Mouse (Mus musculus) heart, postnatal 0 days (tissue): ENCODE measurements at regions not wholly inside any gene's neighbourhood (a gene's known extent, or its start where the extent isn't known, plus 50 kb on each side); places are given as distances from the start of the nearest gene placed in this dataset.

Source experiments
- ATAC-seq: fragments of 200-750 bp; cut with Nextera tagmentation; 2 replicates; pipeline ENCODE4 v1.8.0; 2017; ENCODE audit warnings: low read depth, moderate number of reproducible peaks, moderate library complexity; ENCODE audit not compliant: insufficient read depth
- DNase-seq: peaks from one replicate; pipeline ENCODE4 v3.0.0-alpha.2; 2016; ENCODE audit warnings: low spot score
- H3K27ac ChIP-seq: fragments of 300-500 bp; sonication (generic); 2 replicates; pipeline ENCODE4 v1.5.1; 2014; ENCODE audit warnings: low read depth, mild to moderate bottlenecking
- H3K27me3 ChIP-seq: fragments of 300-500 bp; sonication (generic); 2 replicates; pipeline ENCODE4 v1.6.1; 2014; ENCODE audit warnings: low read length, mixed read lengths; ENCODE audit not compliant: control insufficient read depth, insufficient read depth
- H3K36me3 ChIP-seq: fragments of 300-500 bp; sonication (generic); replicated peaks from 2 replicates; pipeline ENCODE4 v1.6.1; 2014; ENCODE audit warnings: low read length, mixed read lengths; ENCODE audit not compliant: control insufficient read depth, insufficient read depth
- H3K4me1 ChIP-seq: fragments of 300-500 bp; sonication (generic); 2 replicates; pipeline ENCODE4 v1.6.1; 2014; ENCODE audit warnings: antibody characterized with exemption; ENCODE audit not compliant: control insufficient read depth, insufficient read depth
- H3K4me2 ChIP-seq: fragments of 300-500 bp; sonication (generic); 2 replicates; pipeline ENCODE4 v1.6.1; 2014; ENCODE audit warnings: low read depth, mild to moderate bottlenecking, low read length, moderate library complexity
- H3K4me3 ChIP-seq: fragments of 300-500 bp; sonication (generic); 2 replicates; pipeline ENCODE4 v1.5.1; 2014; ENCODE audit warnings: low read depth, low read length
- H3K9ac ChIP-seq: fragments of 300-500 bp; sonication (generic); replicated peaks from 2 replicates; pipeline ENCODE4 v1.6.1; 2014; ENCODE audit warnings: low read depth, low read length, mixed read lengths
- H3K9me3 ChIP-seq: fragments of 300-500 bp; sonication (generic); replicated peaks from 2 replicates; pipeline ENCODE4 v1.6.1; 2016; ENCODE audit warnings: low read length; ENCODE audit not compliant: control insufficient read depth
- CTCF ChIP-seq: IDR thresholded peaks from 2 replicates; pipeline ENCODE4 v1.5.1; 2016; ENCODE audit warnings: antibody characterized with exemption, control low read depth, low read depth
- EP300 ChIP-seq: IDR thresholded peaks from 2 replicates; pipeline ENCODE4 v1.6.1; 2016; ENCODE audit warnings: antibody characterized with exemption, low read depth
- WGBS: fragments of 180-500 bp; shearing (Covaris S2); extraction: QIAGEN DNeasy Blood & Tissue Kit; methylation state at CpG from one replicate; pipeline ENCODE4 v1.1.7; 2014; 5-methylcytosine and 5-hydroxymethylcytosine counted together

- Histone ChIP-seq H3K27me3 (no peaks in the 10 kb centered on the region), H3K4me1 (no peaks in the 10 kb centered on the region), H3K9ac (no peak overlapping the region), H3K4me3 (no peak overlapping the region), H3K27ac (no peak overlapping the region), H3K36me3 (no peaks in the 10 kb centered on the region), H3K4me2 (no peak overlapping the region), H3K9me3 (no peaks in the 10 kb centered on the region)
- ATAC-seq: no peak
- 48% methylated on average over 1 of the region's 1 CpGs for WGBS
- TF ChIP-seq CTCF (no peak), EP300 (no peak)
- no peak for DNase-seq
These were observed 110.2 kb upstream of the Gm12695 start for GRCm38 (mm10) chr4:96895223-96895622.

DNA sequence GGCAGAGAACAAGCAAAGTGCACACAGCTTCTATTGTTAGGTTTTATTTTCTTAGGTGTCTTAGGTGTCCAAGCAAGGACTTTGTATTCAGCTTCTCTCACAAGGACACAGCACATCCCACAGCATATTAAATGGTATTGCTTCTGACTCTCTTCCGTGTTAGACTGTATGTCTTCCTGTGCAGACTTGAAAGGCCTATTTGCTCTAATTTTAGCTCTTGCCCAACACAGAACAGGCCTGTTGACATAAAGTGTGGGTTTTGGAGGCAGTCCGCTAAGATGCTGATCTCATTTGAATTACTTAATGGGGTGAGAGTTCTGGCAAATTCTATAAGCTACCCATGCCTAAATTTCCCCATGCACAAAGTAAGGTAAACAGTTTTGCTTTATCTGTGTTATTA lies 96.1 kb upstream of the Gm12695 start:
- no peaks in the 10 kb centered on the region for H3K4me1 ChIP-seq
- H3K9me3 ChIP-seq: no peaks in the 10 kb centered on the region
- ATAC-seq: no peak
- no peaks in the 10 kb centered on the region for H3K36me3 ChIP-seq
- WGBS: 57% methylated on average over 2 of the region's 2 CpGs
- H3K27me3 ChIP-seq: no peaks in the 10 kb centered on the region
- no peak overlapping the region for H3K4me2 ChIP-seq
- TF ChIP-seq CTCF (no peak), EP300 (no peak)
- no peak for DNase-seq
- no peak overlapping the region for H3K27ac ChIP-seq
- no peak overlapping the region for H3K4me3 ChIP-seq
- H3K9ac ChIP-seq: no peak overlapping the region

GRCm38 (mm10) chr4:96878016-96878415 lies 93.0 kb upstream of the Gm12695 start:
- Histone ChIP-seq H3K9me3 (no peaks in the 10 kb centered on the region), H3K27ac (no peak overlapping the region), H3K4me3 (no peak overlapping the region), H3K27me3 (no peaks in the 10 kb centered on the region), H3K4me2 (no peak overlapping the region), H3K36me3 (no peaks in the 10 kb centered on the region), H3K4me1 (no peaks in the 10 kb centered on the region), H3K9ac (no peak overlapping the region)
- ATAC-seq (no peak), DNase-seq (no peak)
- 68% methylated on average over 1 of the region's 1 CpGs for WGBS
- TF ChIP-seq EP300: no peak
- no peak for TF ChIP-seq CTCF

GRCm38 (mm10) chr4:96874644-96875043 lies 89.7 kb upstream of the Gm12695 start:
- H3K27me3 ChIP-seq: no peaks in the 10 kb centered on the region
- H3K27ac ChIP-seq: no peak overlapping the region
- no peak overlapping the region for H3K9ac ChIP-seq
- H3K36me3 ChIP-seq: no peaks in the 10 kb centered on the region
- no peak for DNase-seq
- H3K4me3 ChIP-seq: no peak overlapping the region
- no peaks in the 10 kb centered on the region for H3K9me3 ChIP-seq
- TF ChIP-seq EP300 (no peak), CTCF (peak; percentile 30)
- ATAC-seq: no peak
- H3K4me2 ChIP-seq: no peak overlapping the region
- no peaks in the 10 kb centered on the region for H3K4me1 ChIP-seq

- 65% methylated on average over 3 of the region's 3 CpGs for WGBS
- no peak overlapping the region for H3K9ac ChIP-seq
- TF ChIP-seq CTCF (no peak), EP300 (no peak)
- ATAC-seq (no peak), DNase-seq (no peak)
- H3K4me2 ChIP-seq: no peak overlapping the region
- no peaks in the 10 kb centered on the region for H3K36me3 ChIP-seq
- no peak overlapping the region for H3K27ac ChIP-seq
- no peak overlapping the region for H3K4me3 ChIP-seq
- H3K27me3 ChIP-seq: no peaks in the 10 kb centered on the region
- H3K9me3 ChIP-seq: no peaks in the 10 kb centered on the region
- H3K4me1 ChIP-seq: no peaks in the 10 kb centered on the region
These were observed 60.2 kb upstream of the Gm12695 start for GRCm38 (mm10) chr4:96845170-96845569.
